8 mouse cellular contexts compared by ENCODE assay signal in the genomic region with DNA sequence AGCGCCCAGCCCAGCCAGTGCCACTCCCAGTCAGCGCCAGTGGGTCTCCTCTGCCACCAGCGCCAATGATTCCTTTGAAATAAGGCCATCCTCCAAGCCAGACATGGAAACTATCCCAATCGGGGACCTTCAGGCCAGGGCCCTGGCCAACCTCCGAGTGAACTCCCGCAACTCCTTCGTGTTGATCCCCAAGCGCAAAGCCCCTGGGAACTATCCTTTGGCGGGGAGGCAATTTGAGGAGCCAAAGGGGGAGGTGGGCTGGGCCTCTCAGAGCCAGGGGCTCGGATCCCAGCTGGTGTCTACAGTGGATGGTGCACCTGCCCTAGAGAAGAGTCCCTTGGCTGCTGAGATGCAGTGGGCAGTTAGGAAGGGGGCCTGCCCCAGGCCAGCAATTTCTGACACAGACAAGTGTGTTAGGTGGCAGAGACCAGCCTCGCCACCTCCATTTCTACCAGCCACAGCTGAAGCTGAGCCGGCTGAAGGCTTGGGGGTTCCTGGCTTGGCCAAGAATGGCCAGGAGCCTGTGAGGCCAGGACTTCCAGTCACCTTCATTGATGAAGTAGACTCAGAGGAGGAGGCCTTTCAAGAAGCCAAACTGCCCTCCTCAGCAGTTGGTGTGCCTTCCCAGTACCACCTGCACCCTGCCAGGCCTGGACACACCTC. TPM values are rescaled to one million over a fixed set of nuclear protein-coding genes. Genes with fewer than 3 reads are reported as not detected.
A peak's percentile ranks its signal among the peaks of the same experiment; 100 is the strongest.
DNase-seq lines count a peak whose midpoint lies in the region; ATAC-seq and TF ChIP-seq lines count a peak whose summit lies in the region.

No protein-coding gene starts in this region.

- H3K27me3 ChIP-seq in heart, postnatal 0 days (ENCODE audit: control insufficient read depth, insufficient read depth, low read length): no peaks in the 10 kb centered on the region
- H3K27me3 ChIP-seq in MEL (ENCODE audit: control insufficient read depth in 1 of 2, insufficient read depth in 2 of 2, low read length in 2 of 2): no peaks in the 10 kb centered on the region
- peaks cover 22% of the 10 kb centered on the region for H3K27me3 ChIP-seq in forebrain, embryonic 13.5 days
- H3K27me3 ChIP-seq in liver, embryonic 16.5 days (ENCODE audit: control insufficient read depth, insufficient read depth, low read depth, low read length): no peaks in the 10 kb centered on the region

- TF ChIP-seq CTCF in heart, postnatal 0 days (IDR thresholded peaks at IDR 0.05; ENCODE audit: low read depth): no peak
- no peak for TF ChIP-seq CTCF in MEL (IDR thresholded peaks at IDR 0.05 in 2 of 3, conservative IDR thresholded peaks at IDR 0.05 in 1 of 3; ENCODE audit: control insufficient read depth in 1 of 3, insufficient read depth in 1 of 3, low read depth in 2 of 3, low read length in 3 of 3, poor library complexity in 1 of 3, severe bottlenecking in 1 of 3)

- TF ChIP-seq RAD21 in MEL (IDR thresholded peaks at IDR 0.05; ENCODE audit: low read depth, low read length): no peak

- no peak for DNase-seq in heart, postnatal 0 days (ENCODE audit: low spot score)
- no peak for DNase-seq in heart, adult 11 months
- no peak for DNase-seq in MEL (ENCODE audit: low read depth, low spot score)
- DNase-seq in embryo, embryonic 10 days (ENCODE audit: low spot score): no peak
- no peak for DNase-seq in urinary bladder, adult 2 months (ENCODE audit: low spot score)

- peaks cover 28% of the 10 kb centered on the region for H3K4me1 ChIP-seq in heart, postnatal 0 days (ENCODE audit: control insufficient read depth, insufficient read depth)
- H3K4me1 ChIP-seq in MEL (ENCODE audit: control insufficient read depth in 1 of 2, insufficient read depth in 2 of 2, low read length in 2 of 2): peaks cover 10 to 48% of the 10 kb centered on the region in 2 experiments
- H3K4me1 ChIP-seq in forebrain, embryonic 13.5 days: peaks cover 58% of the 10 kb centered on the region
- peaks cover 56% of the 10 kb centered on the region for H3K4me1 ChIP-seq in liver, embryonic 16.5 days (ENCODE audit: control insufficient read depth, low read depth, low read length)

- H3K9me3 ChIP-seq in heart, postnatal 0 days (replicated peaks; ENCODE audit: control insufficient read depth, low read length): no peaks in the 10 kb centered on the region
- H3K9me3 ChIP-seq in MEL (replicated peaks; ENCODE audit: insufficient read depth, low read length): no peaks in the 10 kb centered on the region
- H3K9me3 ChIP-seq in forebrain, embryonic 13.5 days (replicated peaks): no peaks in the 10 kb centered on the region
- H3K9me3 ChIP-seq in liver, embryonic 16.5 days (replicated peaks; ENCODE audit: control insufficient read depth, low read length): no peaks in the 10 kb centered on the region

- no peak for TF ChIP-seq EP300 in heart, postnatal 0 days (IDR thresholded peaks at IDR 0.05; ENCODE audit: low read depth)
- TF ChIP-seq EP300 in MEL (IDR thresholded peaks at IDR 0.05; ENCODE audit: low read depth in 1 of 2, low read length in 2 of 2): no peak

- H3K79me2 ChIP-seq in MEL (ENCODE audit: control insufficient read depth, insufficient read depth, low read length, poor library complexity): peaks cover 55% of the 10 kb centered on the region

- peak overlapping the region; percentile 90 for H3K4me2 ChIP-seq in heart, postnatal 0 days (ENCODE audit: low read depth, low read length)
- peak overlapping the region; percentile 99 for H3K4me2 ChIP-seq in forebrain, embryonic 13.5 days
- peak overlapping the region; percentile 100 for H3K4me2 ChIP-seq in liver, embryonic 16.5 days (ENCODE audit: low read depth, low read length)

- 30% methylated on average over 12 of the region's 12 CpGs for WGBS in heart, postnatal 0 days
- WGBS in forebrain, embryonic 13.5 days: 25% methylated on average over 12 of the region's 12 CpGs
- 29% methylated on average over 12 of the region's 12 CpGs for WGBS in liver, embryonic 16.5 days (ENCODE audit: insufficient replicate concordance)

- H3K4me3 ChIP-seq in heart, postnatal 0 days (ENCODE audit: low read depth, low read length): peak overlapping the region; percentile 60
- H3K4me3 ChIP-seq in MEL (ENCODE audit: control insufficient read depth in 1 of 2, insufficient read depth in 1 of 2, low read depth in 2 of 2, low read length in 2 of 2): peak overlapping the region; percentile 90 to 95
- peak overlapping the region; percentile 66 for H3K4me3 ChIP-seq in forebrain, embryonic 13.5 days
- peak overlapping the region; percentile 89 for H3K4me3 ChIP-seq in liver, embryonic 16.5 days (ENCODE audit: low read depth, low read length)

- TF ChIP-seq POLR2A in MEL (IDR thresholded peaks at IDR 0.05; ENCODE audit: control insufficient read depth in 1 of 2, insufficient read depth in 1 of 2, low read depth in 1 of 2, low read length in 2 of 2, poor library complexity in 1 of 2): no peak

- no peak for ATAC-seq in heart, postnatal 0 days (ENCODE audit: insufficient read depth, low read depth)
- no peak for ATAC-seq in forebrain, embryonic 13.5 days
- ATAC-seq in liver, embryonic 16.5 days (ENCODE audit: low read depth): no peak
- no peak for ATAC-seq in frontal cortex, adult (ENCODE audit: low TSS enrichment)

- peak overlapping the region; percentile 41; the same call in 1 of the 2 replicates for H3K9ac ChIP-seq in heart, postnatal 0 days (replicated peaks; ENCODE audit: low read depth, low read length)
- peak overlapping the region; percentile 93 for H3K9ac ChIP-seq in MEL (ENCODE audit: control insufficient read depth, low read depth, low read length, poor library complexity, severe bottlenecking)
- H3K9ac ChIP-seq in forebrain, embryonic 13.5 days: peak overlapping the region; percentile 75
- H3K9ac ChIP-seq in liver, embryonic 16.5 days (ENCODE audit: low read depth, low read length): peak overlapping the region; percentile 81

- peaks cover 2% of the 10 kb centered on the region for H3K36me3 ChIP-seq in heart, postnatal 0 days (replicated peaks; ENCODE audit: control insufficient read depth, insufficient read depth, low read length)
- peaks cover 0 to 36% of the 10 kb centered on the region in 2 experiments; a peak in 2 of 4 replicates for H3K36me3 ChIP-seq in MEL (ENCODE audit: control insufficient read depth in 1 of 2, insufficient read depth in 2 of 2, low read length in 2 of 2)
- H3K36me3 ChIP-seq in forebrain, embryonic 13.5 days (ENCODE audit: poor library complexity, severe bottlenecking): peaks cover 11% of the 10 kb centered on the region; the same call in 1 of the 2 replicates
- H3K36me3 ChIP-seq in liver, embryonic 16.5 days (ENCODE audit: control insufficient read depth, insufficient read depth): no peaks in the 10 kb centered on the region

- H3K27ac ChIP-seq in heart, postnatal 0 days (ENCODE audit: low read depth): no peak overlapping the region
- peak overlapping the region; percentile 48; the same call in 1 of the 2 replicates for H3K27ac ChIP-seq in MEL (ENCODE audit: control insufficient read depth, low read depth, low read length)
- no peak overlapping the region for H3K27ac ChIP-seq in forebrain, embryonic 13.5 days
- H3K27ac ChIP-seq in liver, embryonic 16.5 days (ENCODE audit: low read length): no peak overlapping the region

RNA-seq across cellular contexts. Expression of gene Tprn, which starts 1.3 kb away (rescaled TPM):
- 5.2 and 5.4 TPM in 2 replicates for total RNA-seq in heart, postnatal 0 days (2014; rRNA removed; ENCODE audit: low replicate concordance)
- polyA plus RNA-seq in heart, postnatal 0 days (2015; fragmentation: Nextera tagmentation; extraction: Ambion mirVana): 3.6 and 3.7 TPM in 2 replicates
- total RNA-seq in MEL (2012; rRNA removed): 26.1 and 32.9 TPM in 2 replicates
- 10 to 100 TPM in 1 of 2 experiments, not detected in 1; 50.8 TPM for polyA plus RNA-seq in MEL (2012; ENCODE audit: insufficient read depth in 1 of 2, insufficient read length in 2 of 2, low read depth in 1 of 2, low replicate concordance in 2 of 2, missing spikeins in 1 of 2)
- 9.7 and 10.8 TPM in 2 replicates for polyA plus RNA-seq in forebrain, embryonic 13.5 days (2015; fragmentation: Nextera tagmentation; extraction: Ambion mirVana)
- 3.7 and 4.7 TPM in 2 replicates for polyA plus RNA-seq in liver, embryonic 16.5 days (2015; fragmentation: Nextera tagmentation; extraction: Ambion mirVana)
- 8.0 and 13.6 TPM in 2 replicates for polyA plus RNA-seq in urinary bladder, adult 2 months (2012; rRNA removed)

RNA-seq across cellular contexts. Expression of gene Ssna1, which starts 8.5 kb away (rescaled TPM):
- total RNA-seq in heart, postnatal 0 days (2014; rRNA removed; ENCODE audit: low replicate concordance): 58.9 and 110 TPM in 2 replicates
- 111 and 117 TPM in 2 replicates for polyA plus RNA-seq in heart, postnatal 0 days (2015; fragmentation: Nextera tagmentation; extraction: Ambion mirVana)
- 194 and 226 TPM in 2 replicates for total RNA-seq in MEL (2012; rRNA removed)
- polyA plus RNA-seq in MEL (2012; ENCODE audit: insufficient read depth in 1 of 2, insufficient read length in 2 of 2, low read depth in 1 of 2, low replicate concordance in 2 of 2, missing spikeins in 1 of 2): 100 to 1,000 TPM in 1 of 2 experiments, not detected in 1; 158 TPM
- 233 and 245 TPM in 2 replicates for polyA plus RNA-seq in forebrain, embryonic 13.5 days (2015; fragmentation: Nextera tagmentation; extraction: Ambion mirVana)
- 94.7 and 111 TPM in 2 replicates for polyA plus RNA-seq in liver, embryonic 16.5 days (2015; fragmentation: Nextera tagmentation; extraction: Ambion mirVana)
- polyA plus RNA-seq in urinary bladder, adult 2 months (2012; rRNA removed): 58.8 and 84.8 TPM in 2 replicates

RNA-seq across cellular contexts. Expression of gene Tmem203, which starts 8.5 kb away (rescaled TPM):
- total RNA-seq in heart, postnatal 0 days (2014; rRNA removed; ENCODE audit: low replicate concordance): 35.3 and 42.0 TPM in 2 replicates
- 25.6 and 26.5 TPM in 2 replicates for polyA plus RNA-seq in heart, postnatal 0 days (2015; fragmentation: Nextera tagmentation; extraction: Ambion mirVana)
- total RNA-seq in MEL (2012; rRNA removed): 8.1 and 8.4 TPM in 2 replicates
- 10 to 100 TPM in 1 of 2 experiments, not detected in 1; 17.0 TPM for polyA plus RNA-seq in MEL (2012; ENCODE audit: insufficient read depth in 1 of 2, insufficient read length in 2 of 2, low read depth in 1 of 2, low replicate concordance in 2 of 2, missing spikeins in 1 of 2)
- 19.4 and 20.3 TPM in 2 replicates for polyA plus RNA-seq in forebrain, embryonic 13.5 days (2015; fragmentation: Nextera tagmentation; extraction: Ambion mirVana)
- 10.9 and 12.0 TPM in 2 replicates for polyA plus RNA-seq in liver, embryonic 16.5 days (2015; fragmentation: Nextera tagmentation; extraction: Ambion mirVana)
- 30.7 and 34.2 TPM in 2 replicates for polyA plus RNA-seq in urinary bladder, adult 2 months (2012; rRNA removed)

RNA-seq across cellular contexts. Expression of gene Anapc2, which starts 8.5 kb away (rescaled TPM):
- total RNA-seq in heart, postnatal 0 days (2014; rRNA removed; ENCODE audit: low replicate concordance): 31.4 and 48.6 TPM in 2 replicates
- polyA plus RNA-seq in heart, postnatal 0 days (2015; fragmentation: Nextera tagmentation; extraction: Ambion mirVana): 41.0 and 46.5 TPM in 2 replicates
- total RNA-seq in MEL (2012; rRNA removed): 9.8 and 10.3 TPM in 2 replicates
- polyA plus RNA-seq in MEL (2012; ENCODE audit: insufficient read depth in 1 of 2, insufficient read length in 2 of 2, low read depth in 1 of 2, low replicate concordance in 2 of 2, missing spikeins in 1 of 2): 10 to 100 TPM in 1 of 2 experiments, not detected in 1; 67.0 TPM
- polyA plus RNA-seq in forebrain, embryonic 13.5 days (2015; fragmentation: Nextera tagmentation; extraction: Ambion mirVana): 126 and 148 TPM in 2 replicates
- polyA plus RNA-seq in liver, embryonic 16.5 days (2015; fragmentation: Nextera tagmentation; extraction: Ambion mirVana): 40.1 and 40.5 TPM in 2 replicates
- polyA plus RNA-seq in urinary bladder, adult 2 months (2012; rRNA removed): 84.5 and 88.3 TPM in 2 replicates

RNA-seq across cellular contexts. Expression of gene AL732309.1, which starts 17.1 kb away (rescaled TPM):
- 4.8 and 6.9 TPM in 2 replicates for total RNA-seq in heart, postnatal 0 days (2014; rRNA removed; ENCODE audit: low replicate concordance)
- polyA plus RNA-seq in heart, postnatal 0 days (2015; fragmentation: Nextera tagmentation; extraction: Ambion mirVana): 0.97 and 1.6 TPM in 2 replicates
- 8.2 and 11.5 TPM in 2 replicates for total RNA-seq in MEL (2012; rRNA removed)
- 1 to 10 TPM in 1 of 2 experiments, not detected in 1; 4.8 TPM for polyA plus RNA-seq in MEL (2012; ENCODE audit: insufficient read depth in 1 of 2, insufficient read length in 2 of 2, low read depth in 1 of 2, low replicate concordance in 2 of 2, missing spikeins in 1 of 2)
- 4.4 and 7.1 TPM in 2 replicates for polyA plus RNA-seq in forebrain, embryonic 13.5 days (2015; fragmentation: Nextera tagmentation; extraction: Ambion mirVana)
- polyA plus RNA-seq in liver, embryonic 16.5 days (2015; fragmentation: Nextera tagmentation; extraction: Ambion mirVana): 1.4 and 1.8 TPM in 2 replicates
- 21.0 and 23.8 TPM in 2 replicates for polyA plus RNA-seq in urinary bladder, adult 2 months (2012; rRNA removed)

Comparison
In these comparisons a context has a peak if more than half of its experiments do, and no peak if none do; other contexts are left out.
1. H3K9ac ChIP-seq: peak in every context shown above with its lines; median percentile 93 in MEL; 81 in liver, embryonic 16.5 days; 75 in forebrain, embryonic 13.5 days; 41 in heart, postnatal 0 days.